Mouse (Mus musculus) heart, adult 9 months (tissue): ENCODE measurements at regions not wholly inside any gene's neighbourhood (a gene's known extent, or its start where the extent isn't known, plus 50 kb on each side); places are given as distances from the start of the nearest gene placed in this dataset.

ENCODE experiments used
- DNase-seq, 2 experiments: peaks; one replicate each; pipeline ENCODE4 v3.0.0; 2022; ENCODE audit warnings: low spot score in 2 of 2

DNA sequence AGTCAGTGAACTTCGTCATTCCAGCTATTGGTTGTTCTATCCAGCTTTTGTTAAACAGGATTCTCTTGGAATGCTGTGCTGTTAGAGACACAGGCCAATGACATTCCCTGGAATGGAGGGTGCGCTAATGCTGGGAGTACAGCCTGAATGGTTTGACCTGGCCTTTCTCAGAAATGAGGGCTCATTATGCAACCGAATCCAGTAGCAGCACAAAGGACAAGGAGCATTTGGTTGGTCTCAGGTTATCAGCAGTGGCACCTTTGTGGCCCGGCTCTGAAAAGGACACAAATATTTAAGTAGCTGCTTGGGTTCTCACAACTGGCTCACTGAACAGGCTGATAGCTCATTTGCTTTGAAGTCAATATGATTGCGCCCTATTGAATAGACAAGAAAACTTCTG lies 1423.1 kb upstream of the A1bg start:
- no peak for DNase-seq

DNA sequence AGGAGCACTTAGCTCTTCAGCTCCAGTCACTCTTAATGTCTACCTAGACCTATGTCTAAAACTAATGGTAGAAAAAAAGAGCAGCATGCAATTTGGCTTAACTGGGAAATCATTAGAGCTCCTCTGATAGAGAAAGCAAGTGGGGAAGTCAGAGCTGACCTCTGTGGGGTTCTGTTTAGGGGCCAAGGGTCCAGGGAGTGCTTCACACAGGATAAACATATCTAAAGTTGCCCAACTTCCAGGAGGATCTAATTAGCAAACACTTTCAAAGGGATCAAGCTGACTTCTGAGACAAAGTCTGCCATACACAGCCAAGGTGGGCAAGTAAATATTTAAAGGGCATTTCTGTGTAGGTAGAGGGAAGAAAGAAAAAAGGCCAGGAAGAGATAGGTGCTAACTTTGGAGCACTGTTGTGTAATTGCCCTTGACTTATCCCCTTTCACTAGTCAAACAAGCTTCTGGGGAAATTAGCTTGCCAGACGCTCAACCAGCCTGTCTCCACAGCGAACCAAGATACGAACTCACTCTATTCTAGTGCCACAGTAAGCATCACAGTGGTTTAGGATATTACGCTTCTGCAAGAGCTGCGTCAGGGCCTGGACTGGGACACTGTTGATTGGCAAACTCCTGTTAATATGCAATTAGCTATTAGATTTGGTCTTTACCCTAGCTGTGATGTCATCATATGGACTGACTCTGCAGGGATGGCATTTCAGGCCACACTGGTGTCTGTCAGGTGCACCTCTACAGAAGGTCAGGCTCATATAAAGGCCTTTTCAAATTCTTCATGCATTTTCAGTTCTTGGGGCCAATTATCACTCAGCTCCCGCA lies 1413.9 kb upstream of the A1bg start:
- DNase-seq: no peak

DNA sequence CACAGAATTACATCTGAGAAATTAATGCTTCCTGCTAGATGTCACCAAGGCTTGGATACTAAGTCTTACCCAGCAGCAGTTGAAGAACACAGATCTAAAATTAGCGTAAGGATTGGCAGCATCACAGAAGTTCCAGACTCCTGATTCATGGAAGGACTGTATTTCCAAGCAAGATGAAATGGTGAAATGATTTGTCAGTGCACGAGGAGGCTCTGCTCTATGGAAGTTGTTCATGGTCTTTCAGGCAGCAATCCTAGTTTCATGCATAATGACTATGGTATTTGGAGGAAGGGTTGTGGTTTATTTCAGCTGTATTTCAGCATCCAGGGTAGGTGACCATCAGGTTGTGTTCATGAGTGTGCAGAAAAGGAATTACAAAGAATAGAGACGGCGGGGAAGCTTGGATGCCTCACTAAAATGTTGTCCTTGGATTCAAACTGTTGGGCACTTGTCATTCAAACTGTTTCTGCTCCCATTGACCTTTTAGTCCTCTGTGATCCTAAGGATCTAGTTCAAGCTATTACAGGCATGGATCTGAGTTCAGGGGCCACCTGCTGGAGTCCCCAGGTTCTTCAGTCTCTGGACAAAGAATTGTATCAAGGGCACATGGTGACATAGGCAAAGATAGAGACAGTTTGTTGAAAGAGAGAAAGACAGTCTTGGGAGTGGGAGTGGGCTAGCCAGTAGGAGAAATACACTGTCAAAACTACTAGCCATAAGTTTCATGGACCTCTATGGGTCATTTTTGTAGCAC lies 1411.6 kb upstream of the A1bg start:
- DNase-seq: peak; percentile 12 to 23

DNA sequence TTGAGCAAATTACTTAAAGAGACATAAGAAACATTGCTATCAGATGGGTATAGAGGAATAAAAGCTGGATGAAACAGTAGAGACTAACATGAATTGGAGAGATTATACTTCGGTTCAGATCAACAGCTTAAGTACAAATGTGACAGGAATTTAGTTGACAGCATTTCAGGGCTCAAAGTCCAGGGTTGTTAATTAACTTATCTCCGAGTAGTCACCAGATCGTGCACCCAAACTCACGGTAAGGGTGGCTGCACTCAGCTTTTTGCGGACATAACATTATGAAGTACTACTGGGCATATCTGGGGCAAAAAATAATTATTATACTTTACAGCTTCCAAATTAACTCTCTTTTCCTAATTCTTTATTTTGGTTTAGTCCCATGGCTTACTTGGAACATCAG lies 1409.3 kb upstream of the A1bg start:
- no peak for DNase-seq

GRCm38 (mm10) chr15:62331138-62331800 lies 1408.5 kb upstream of the A1bg start:
- no peak for DNase-seq

- peak; percentile 35 to 44 for DNase-seq
Observed at GRCm38 (mm10) chr15:62328920-62329319, 1406.1 kb upstream of the A1bg start.

GRCm38 (mm10) chr15:62328305-62328881 lies 1405.6 kb upstream of the A1bg start:
- peak; percentile 81 to 83 for DNase-seq

- peak in 1 of 2 experiments; percentile 5 for DNase-seq
Observed at GRCm38 (mm10) chr15:62327481-62327880, 1404.7 kb upstream of the A1bg start.

DNA sequence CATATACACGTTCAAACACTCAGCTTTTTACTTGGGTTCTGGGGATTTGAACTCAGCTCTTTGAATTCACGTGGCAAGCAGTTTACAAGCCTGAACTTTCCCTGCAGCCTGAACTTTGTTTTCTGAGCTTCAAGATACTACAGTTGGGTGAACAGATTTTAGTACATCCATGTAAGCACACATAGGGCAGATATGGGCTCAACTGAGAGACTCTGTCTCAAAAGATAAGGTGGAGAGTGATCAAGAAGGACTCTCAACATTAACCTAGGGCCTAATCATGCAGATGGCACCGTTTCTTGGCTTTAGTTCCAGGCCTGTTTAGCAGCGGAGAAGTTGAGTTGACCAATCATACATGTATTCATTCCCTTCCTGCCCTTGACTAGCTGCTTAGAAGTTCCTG lies 1403.7 kb upstream of the A1bg start:
- DNase-seq: no peak

DNA sequence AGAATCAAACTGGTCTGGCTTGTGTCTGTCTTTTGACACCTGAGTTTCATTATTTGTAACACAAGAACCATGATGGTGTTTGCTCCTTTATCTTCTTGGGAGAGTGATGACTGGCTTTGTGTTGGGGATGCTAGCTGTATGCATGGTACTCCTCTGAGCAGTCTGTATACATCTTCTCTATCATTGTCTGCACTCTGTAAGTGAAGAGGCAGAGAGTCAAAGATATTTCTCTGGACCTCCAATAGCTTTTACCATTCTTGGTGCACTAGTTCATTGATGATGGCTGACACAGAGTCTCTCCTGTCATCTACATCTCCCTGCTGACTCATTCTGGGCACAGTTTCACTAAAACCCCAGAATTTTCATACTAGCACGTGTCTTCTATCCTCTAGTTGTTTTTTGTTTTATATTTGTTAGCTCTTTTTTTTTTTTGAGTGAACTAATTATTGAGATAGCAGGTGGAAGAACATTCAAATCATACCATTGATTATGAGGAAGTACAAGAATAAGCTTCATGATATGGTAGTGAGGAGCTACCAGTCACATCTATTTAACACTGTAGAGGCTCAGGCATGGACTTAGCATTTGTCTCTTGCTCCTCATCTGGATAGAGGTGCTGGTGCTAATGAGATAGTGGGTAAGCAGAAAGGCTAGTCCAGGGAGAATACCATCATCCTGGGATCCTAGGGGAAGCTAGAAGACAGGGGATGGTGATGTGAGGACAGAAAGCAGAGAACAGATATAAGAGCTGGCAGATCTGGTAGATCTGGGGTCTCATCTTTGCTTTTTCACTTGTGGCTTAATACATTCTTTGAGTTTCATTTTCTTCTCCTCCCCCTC lies 1402.9 kb upstream of the A1bg start:
- no peak for DNase-seq

- no peak for DNase-seq
Observed at GRCm38 (mm10) chr15:62320966-62321365, 1398.2 kb upstream of the A1bg start.

GRCm38 (mm10) chr15:62314449-62314848 lies 1391.6 kb upstream of the A1bg start:
- no peak for DNase-seq

- peak; percentile 29 to 34 for DNase-seq
Observed at GRCm38 (mm10) chr15:62302233-62302632, 1379.4 kb upstream of the A1bg start.

DNA sequence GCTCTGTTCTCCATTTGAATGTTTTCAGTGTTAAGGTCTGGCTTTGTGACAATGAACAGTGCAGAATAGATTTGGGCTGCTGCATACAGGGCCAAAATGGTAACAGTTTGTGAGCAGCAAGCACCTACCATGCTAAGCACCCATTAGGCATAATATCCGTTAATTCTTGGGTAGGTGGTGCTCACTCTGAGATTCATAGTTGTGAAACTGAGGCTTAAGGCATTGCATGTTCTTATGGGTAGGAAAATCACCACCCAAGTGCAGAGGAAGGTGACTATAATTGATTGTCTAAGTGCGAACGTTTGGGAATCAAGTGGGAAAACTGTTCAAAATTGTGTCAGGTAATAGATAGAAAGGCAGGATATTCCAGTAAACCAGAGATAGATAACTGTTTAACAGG lies 1378.8 kb upstream of the A1bg start:
- no peak for DNase-seq

GRCm38 (mm10) chr15:62297138-62297537 lies 1374.3 kb upstream of the A1bg start:
- no peak for DNase-seq

DNA sequence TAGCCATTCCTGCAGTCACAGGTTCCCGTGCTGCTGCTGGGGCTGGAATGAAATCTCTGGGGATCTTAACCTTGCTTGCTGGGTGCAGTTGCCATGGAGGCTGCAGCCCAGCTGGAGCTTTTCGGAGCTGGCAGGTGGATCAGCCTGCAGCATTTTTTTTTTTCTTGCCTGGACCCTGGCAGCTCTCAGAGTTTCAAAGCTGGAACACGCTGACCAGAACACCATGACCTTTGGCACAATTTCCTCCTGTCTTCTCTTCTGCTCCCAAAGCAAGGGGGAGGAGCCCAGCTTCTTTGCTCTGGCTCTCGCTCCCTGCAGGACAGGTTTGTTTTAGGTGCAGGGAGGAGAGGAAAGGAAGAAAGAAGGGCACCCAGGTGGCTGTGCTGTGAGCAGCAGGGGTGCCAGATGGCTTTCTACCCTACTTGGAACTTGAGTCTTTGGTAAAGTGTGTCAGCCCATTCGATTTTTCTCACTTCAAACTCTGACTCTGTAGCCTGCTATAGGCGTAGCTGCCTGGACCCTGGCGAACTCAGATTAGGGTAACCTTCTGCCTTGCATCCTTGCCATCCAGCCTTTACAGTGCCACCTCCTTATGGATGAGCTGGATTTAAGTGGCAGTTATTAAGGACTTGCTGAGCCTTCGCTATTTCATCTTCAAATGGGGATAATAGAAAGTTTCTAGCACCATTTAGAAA lies 1372.6 kb upstream of the A1bg start:
- DNase-seq: peak; percentile 81 to 83

GRCm38 (mm10) chr15:62294786-62295185 lies 1372.0 kb upstream of the A1bg start:
- DNase-seq: peak in 1 of 2 experiments; percentile 14

- DNase-seq: no peak
Observed at GRCm38 (mm10) chr15:62292876-62293275, 1370.1 kb upstream of the A1bg start.

- DNase-seq: no peak
Observed at GRCm38 (mm10) chr15:62290687-62291086, 1367.9 kb upstream of the A1bg start.
